Comparison of ENCODE assay signal across 21 mouse cellular contexts in the genomic region with DNA sequence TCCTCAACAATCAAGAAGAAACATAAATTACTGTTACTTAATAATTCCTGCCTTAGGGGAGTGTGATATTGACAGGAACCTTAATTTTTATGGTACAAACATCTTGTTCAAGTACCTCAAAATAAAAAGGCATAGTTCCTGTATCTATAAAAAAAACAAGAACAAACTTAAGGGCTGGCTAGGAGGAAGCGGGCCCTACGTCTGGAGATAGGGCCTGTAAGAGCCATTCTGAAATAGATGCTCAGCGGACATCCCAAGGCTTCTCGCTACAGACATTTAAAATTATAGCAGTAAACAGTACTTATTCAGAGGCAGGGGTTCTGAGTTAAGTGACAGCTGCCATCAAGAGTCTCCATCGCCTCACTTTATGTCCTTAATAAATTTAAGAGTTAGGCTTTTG. TPM values are rescaled to one million over a fixed set of nuclear protein-coding genes. Genes with fewer than 3 reads are reported as not detected.
DNase-seq lines count a peak whose midpoint lies in the region; ATAC-seq and TF ChIP-seq lines count a peak whose summit lies in the region.
"Had no signal": no experiment of that assay in that cellular context is flagged by ENCODE, and none has a peak within 500 bp of the region (broad histone marks: within the 10 kb centered on the region; RNA-seq: fewer than 3 reads in every experiment).

No protein-coding gene starts in this region.

- H3K4me2 ChIP-seq in midbrain, postnatal 0 days (ENCODE audit: low read depth, low read length, poor library complexity, severe bottlenecking), result no peak overlapping the region
- H3K4me2 ChIP-seq: embryonic facial prominence, embryonic 12.5 days; forebrain, embryonic 13.5 days; forebrain, embryonic 15.5 days had no signal

- no peak overlapping the region for H3K4me3 ChIP-seq in layer of hippocampus, adult 2 months
- no peak overlapping the region for H3K4me3 ChIP-seq in midbrain, postnatal 0 days (ENCODE audit: low read depth, low read length)
- H3K4me3 ChIP-seq: embryonic facial prominence, embryonic 10.5 days; embryonic facial prominence, embryonic 12.5 days; forebrain, embryonic 13.5 days; forebrain, embryonic 15.5 days had no signal

- H3K4me1 ChIP-seq in midbrain, postnatal 0 days (ENCODE audit: insufficient read depth, low read length), result no peaks in the 10 kb centered on the region
- H3K4me1 ChIP-seq: embryonic facial prominence, embryonic 10.5 days; embryonic facial prominence, embryonic 12.5 days; forebrain, embryonic 13.5 days had no signal

- peak overlapping the region; percentile 73; the same call in 1 of the 2 replicates for H3K27ac ChIP-seq in layer of hippocampus, adult 2 months
- no peak overlapping the region for H3K27ac ChIP-seq in midbrain, postnatal 0 days (ENCODE audit: low read depth, low read length)
- H3K27ac ChIP-seq: embryonic facial prominence, embryonic 10.5 days; embryonic facial prominence, embryonic 12.5 days; forebrain, embryonic 13.5 days; forebrain, embryonic 15.5 days had no signal

- no peak for TF ChIP-seq CTCF in layer of hippocampus, adult 2 months (conservative IDR thresholded peaks at IDR 0.05)
- TF ChIP-seq CTCF in midbrain, postnatal 0 days (IDR thresholded peaks at IDR 0.05), result no peak

- ATAC-seq in midbrain, postnatal 0 days (ENCODE audit: low FRiP score), result no peak
- ATAC-seq: activated CD4-positive, CD25-positive, alpha-beta regulatory T cell, adult 4 months; CD4-positive, CD25-positive, alpha-beta regulatory T cell, adult 4 months; forebrain, embryonic 13.5 days; forebrain, embryonic 15.5 days; Patski had no signal

- H3K9me3 ChIP-seq in midbrain, postnatal 0 days (ENCODE audit: low read length), result no peaks in the 10 kb centered on the region
- H3K9me3 ChIP-seq: embryonic facial prominence, embryonic 10.5 days; embryonic facial prominence, embryonic 12.5 days; forebrain, embryonic 13.5 days; forebrain, embryonic 15.5 days; G1E had no signal

- H3K9ac ChIP-seq in midbrain, postnatal 0 days (replicated peaks; ENCODE audit: low read length, poor library complexity, severe bottlenecking), result no peak overlapping the region
- H3K9ac ChIP-seq: embryonic facial prominence, embryonic 12.5 days; forebrain, embryonic 13.5 days; forebrain, embryonic 15.5 days had no signal

- 93% methylated on average over 5 of the region's 5 CpGs for whole genome bisulfite sequencing in midbrain, postnatal 0 days

- DNase-seq in layer of hippocampus, adult 2 months (ENCODE audit: low spot score in 2 of 2), result no peak
- no peak for DNase-seq in layer of hippocampus, postnatal 36 days
- peak; percentile 65 for DNase-seq in A20 (ENCODE audit: low read depth, low spot score)
- DNase-seq in splenic B cell, adult 2 months (ENCODE audit: low read depth, low spot score), result peak; percentile 49
- no peak for DNase-seq in midbrain, postnatal 0 days (ENCODE audit: low spot score)
- DNase-seq: adrenal gland, adult 8-10 months; adrenal gland, postnatal 14 days; adrenal gland, postnatal 36 days; cerebellum, adult 11-12 months; cerebellum, adult 2 months; cerebellum, adult 9-10 months; cerebellum, postnatal 10 days had no signal

- peaks cover 18% of the 10 kb centered on the region for H3K36me3 ChIP-seq in splenic B cell, adult 2 months (ENCODE audit: control insufficient read depth, insufficient read depth, low read length, poor library complexity, severe bottlenecking)
- H3K36me3 ChIP-seq in midbrain, postnatal 0 days (ENCODE audit: insufficient read depth, low read length), result peaks cover 71% of the 10 kb centered on the region

- no peaks in the 10 kb centered on the region for H3K27me3 ChIP-seq in splenic B cell, adult 2 months (ENCODE audit: control insufficient read depth, insufficient read depth, low read length, poor library complexity, severe bottlenecking)
- H3K27me3 ChIP-seq in midbrain, postnatal 0 days (ENCODE audit: insufficient read depth, low read length), result no peaks in the 10 kb centered on the region
- H3K27me3 ChIP-seq: CH12.LX; embryonic facial prominence, embryonic 12.5 days; forebrain, embryonic 13.5 days; forebrain, embryonic 15.5 days; Patski had no signal

RNA-seq across cellular contexts. Expression of gene Ankrd13a, which starts 27.0 kb away (rescaled TPM):
- 10 to 100 TPM; 39.6 to 48.8 TPM for total RNA-seq in layer of hippocampus, adult 2 months (2021)
- total RNA-seq in layer of hippocampus, postnatal 36 days (2021), result 10 to 100 TPM; 37.2 to 47.9 TPM
- total RNA-seq in midbrain, postnatal 0 days (2014; rRNA removed), result 39.3 and 47.3 TPM in 2 replicates
- polyA plus RNA-seq in midbrain, postnatal 0 days (2015; fragmentation: Nextera tagmentation; extraction: Ambion mirVana), result 22.4 and 24.9 TPM in 2 replicates

RNA-seq across cellular contexts. Expression of gene Git2, which starts 27.8 kb away (rescaled TPM):
- total RNA-seq in layer of hippocampus, adult 2 months (2021), result 10 to 100 TPM; 45.7 to 47.5 TPM
- total RNA-seq in layer of hippocampus, postnatal 36 days (2021), result 10 to 100 TPM; 42.4 to 45.4 TPM
- 41.8 and 45.1 TPM in 2 replicates for total RNA-seq in midbrain, postnatal 0 days (2014; rRNA removed)
- polyA plus RNA-seq in midbrain, postnatal 0 days (2015; fragmentation: Nextera tagmentation; extraction: Ambion mirVana), result 25.5 and 33.8 TPM in 2 replicates

RNA-seq across cellular contexts. Expression of gene Tchp, which starts 40.0 kb away (rescaled TPM):
- total RNA-seq in layer of hippocampus, adult 2 months (2021), result 10 to 100 TPM; 12.7 to 19.3 TPM
- 10 to 100 TPM; 12.0 to 13.8 TPM for total RNA-seq in layer of hippocampus, postnatal 36 days (2021)
- total RNA-seq in midbrain, postnatal 0 days (2014; rRNA removed), result 10.9 and 11.2 TPM in 2 replicates
- 12.6 and 14.4 TPM in 2 replicates for polyA plus RNA-seq in midbrain, postnatal 0 days (2015; fragmentation: Nextera tagmentation; extraction: Ambion mirVana)

RNA-seq across cellular contexts. Expression of gene Gltp, which starts 56.7 kb away (rescaled TPM):
- 10 to 100 TPM; 23.6 to 27.3 TPM for total RNA-seq in layer of hippocampus, adult 2 months (2021)
- 10 to 100 TPM; 27.9 to 33.4 TPM for total RNA-seq in layer of hippocampus, postnatal 36 days (2021)
- 27.0 and 42.1 TPM in 2 replicates for total RNA-seq in midbrain, postnatal 0 days (2014; rRNA removed)
- 32.6 and 35.3 TPM in 2 replicates for polyA plus RNA-seq in midbrain, postnatal 0 days (2015; fragmentation: Nextera tagmentation; extraction: Ambion mirVana)

Comparison
In these comparisons a context has a peak if more than half of its experiments do, and no peak if none do; other contexts are left out.
1. DNase-seq: peak in A20 (single experiment) and splenic B cell, adult 2 months (single experiment); none in layer of hippocampus, adult 2 months (0 of 2), layer of hippocampus, postnatal 36 days (0 of 2) and midbrain, postnatal 0 days (single experiment).